Mouse (Mus musculus) bone marrow, adult 2 months (tissue): ENCODE results near the gene Fggy.

ENCODE experiments used
- CTCF ChIP-seq: fragments of 200-500 bp; IDR thresholded peaks from 2 replicates; pipeline ENCODE4 v1.5.1; 2011; ENCODE audit warnings: low read length, control low read depth; ENCODE audit not compliant: control insufficient read depth, insufficient read depth
- POLR2A ChIP-seq: fragments of 200-500 bp; IDR thresholded peaks from 2 replicates; pipeline ENCODE4 v1.6.1; 2011; ENCODE audit warnings: low read depth, mild to moderate bottlenecking, control low read depth, low read length, borderline replicate concordance; ENCODE audit not compliant: control insufficient read depth

GRCm38 (mm10) chr4:95652044-95652443 lies 94.7 kb downstream of the Fggy start:
- TF ChIP-seq CTCF (no peak), POLR2A (no peak)
